28 mouse cellular contexts compared by ENCODE assay signal in genomic region chr11:63948371-63948770, GRCm38 (mm10). TPM values are rescaled to one million over a fixed set of nuclear protein-coding genes. Genes with fewer than 3 reads are reported as not detected.
DNase-seq lines count a peak whose midpoint lies in the region; ATAC-seq lines count a peak whose summit lies in the region.
"Had no signal": no experiment of that assay in that cellular context is flagged by ENCODE, and none has a peak within 500 bp of the region (broad histone marks: within the 10 kb centered on the region; RNA-seq: fewer than 3 reads in every experiment).

No protein-coding gene starts in this region.

- peaks cover 22% of the 10 kb centered on the region for H3K4me1 ChIP-seq in embryonic facial prominence, embryonic 10.5 days

- peaks cover 61% of the 10 kb centered on the region for H3K27me3 ChIP-seq in embryonic facial prominence, embryonic 10.5 days (replicated peaks; ENCODE audit: low read depth, poor library complexity, severe bottlenecking)
- H3K27me3 ChIP-seq: CH12.LX had no signal

- H3K36me3 ChIP-seq in embryonic facial prominence, embryonic 10.5 days (replicated peaks), result no peaks in the 10 kb centered on the region
- H3K36me3 ChIP-seq: forebrain, embryonic 10.5 days; G1E; heart, embryonic 13.5 days had no signal

- ATAC-seq in monocyte, adult 5-6 weeks (replicated peaks; ENCODE audit: insufficient number of reproducible peaks, low FRiP score, low TSS enrichment, poor library complexity, severe bottlenecking), result no peak
- peak; percentile 47 for ATAC-seq in megakaryocyte progenitor cell, adult 5-6 weeks (replicated peaks; ENCODE audit: poor library complexity)
- ATAC-seq: forebrain, embryonic 13.5 days; forebrain, embryonic 16.5 days; hindbrain, postnatal 0 days; inflammation-experienced regulatory T-cells, adult 6 months had no signal

- WGBS in embryonic facial prominence, embryonic 10.5 days, result 88% methylated on average over 11 of the region's 11 CpGs

- H3K9me3 ChIP-seq in embryonic facial prominence, embryonic 10.5 days, result no peaks in the 10 kb centered on the region
- H3K9me3 ChIP-seq: forebrain, embryonic 10.5 days; forebrain, embryonic 13.5 days; G1E; heart, embryonic 13.5 days had no signal

- DNase-seq in lung, adult 18-20 months, result peak; percentile 14 to 19
- DNase-seq in lung, postnatal 10 days, result no peak
- DNase-seq in monocyte, adult 2 months (ENCODE audit: low read depth in 1 of 2, low spot score in 2 of 2), result peak; percentile 42 to 48
- DNase-seq in embryonic facial prominence, embryonic 10.5 days (ENCODE audit: low spot score), result no peak
- DNase-seq: adrenal gland, adult 2 months; adrenal gland, postnatal 14 days; B cell, adult 2 months; cerebellum, adult 11 months; cerebellum, adult 2 months; cerebellum, adult 9-11 months; cerebellum, postnatal 25 days; embryo, embryonic 11 days; gastrocnemius, postnatal 10 days; gastrocnemius, postnatal 36 days; heart, adult 18-20 months; heart, postnatal 14 days; heart, postnatal 4 days had no signal

- no peak overlapping the region for H3K4me3 ChIP-seq in embryonic facial prominence, embryonic 10.5 days
- H3K4me3 ChIP-seq: forebrain, embryonic 10.5 days; forebrain, embryonic 13.5 days; heart, embryonic 13.5 days had no signal

- H3K27ac ChIP-seq in embryonic facial prominence, embryonic 10.5 days (replicated peaks), result no peak overlapping the region
- H3K27ac ChIP-seq: forebrain, embryonic 10.5 days; forebrain, embryonic 13.5 days; heart, embryonic 13.5 days; hindbrain, embryonic 14.5 days; hindbrain, postnatal 0 days had no signal

RNA-seq across cellular contexts. Expression of gene Hs3st3b1, which starts 26.3 kb away (rescaled TPM):
- 16.4 to 32.5 TPM (median 17.9 TPM) in 3 replicates for total RNA-seq in monocyte, adult 5-6 weeks (2017)
- total RNA-seq in megakaryocyte progenitor cell, adult 5-6 weeks (2015), result 0.17 and 0.20 TPM in 2 replicates
- 0.14 and 0.37 TPM in 2 replicates for total RNA-seq in megakaryocyte progenitor cell, adult 5-6 weeks (2017)
- polyA plus RNA-seq in embryonic facial prominence, embryonic 10.5 days (2016; fragmentation: Nextera tagmentation; extraction: Ambion mirVana), result 9.5 and 11.8 TPM in 2 replicates
- polyA plus RNA-seq: G1E had no signal

Comparison
In these comparisons a context has a peak if more than half of its experiments do, and no peak if none do; other contexts are left out.
1. DNase-seq: peak in lung, adult 18-20 months (2 of 2) and monocyte, adult 2 months (2 of 2); none in lung, postnatal 10 days (single experiment) and embryonic facial prominence, embryonic 10.5 days (single experiment).
2. RNA of gene Hs3st3b1, which starts 26.3 kb away (total RNA-seq): 16.4 to 32.5 TPM in monocyte, adult 5-6 weeks; 0.14 to 0.37 TPM in megakaryocyte progenitor cell, adult 5-6 weeks; every median in the first group is over 10 times any median in the second.